Mouse (Mus musculus) T-helper 2 cell (primary cell): ENCODE measurements around the gene Clic6.

Experiments
- in situ Hi-C: fragments of 300-600 bp; cut with MboI, MseI; formaldehyde crosslinking; loops from one replicate; pipeline ENCODE4 v1.15.1; 2025; ENCODE audit warnings: high pct_unique_total_duplicates

The Clic6 gene

GRCm38 (mm10) chr16:92485436-92485835, at the start of gene Clic6:
Gene Clic6 (plus strand): TSS chr16:92485736.
- in situ Hi-C loops = no loop called here

GRCm38 (mm10) chr16:92439775-92440174, 45.8 kb upstream of the Clic6 start:
- in situ Hi-C loops = loop anchor here (5.0 kb wide), 1 partner anchor 42 kb away; no protein-coding TSS in a partner anchor

GRCm38 (mm10) chr16:92440229-92440628, 45.3 kb upstream of the Clic6 start:
- in situ Hi-C loops = loop anchor here (5.0 kb wide), 1 partner anchor 43 kb away; no protein-coding TSS in a partner anchor

GRCm38 (mm10) chr16:92441203-92441602, 44.3 kb upstream of the Clic6 start:
- in situ Hi-C loops = loop anchor here (5.0 kb wide), 1 partner anchor 44 kb away; no protein-coding TSS in a partner anchor

GRCm38 (mm10) chr16:92442150-92442549, 43.4 kb upstream of the Clic6 start:
- in situ Hi-C loops = loop anchor here (5.0 kb wide), 1 partner anchor 45 kb away; no protein-coding TSS in a partner anchor

- in situ Hi-C loops = loop anchor here (5.0 kb wide), 1 partner anchor 46 kb away; no protein-coding TSS in a partner anchor
These were observed 42.6 kb upstream of the Clic6 start for GRCm38 (mm10) chr16:92442946-92443345.

GRCm38 (mm10) chr16:92443644-92444113, 41.9 kb upstream of the Clic6 start:
- in situ Hi-C loops = loop anchor here (5.0 kb wide), 1 partner anchor 46 kb away; no protein-coding TSS in a partner anchor

- in situ Hi-C loops = no loop called here
These were observed 40.2 kb upstream of the Clic6 start for GRCm38 (mm10) chr16:92445377-92445776.

GRCm38 (mm10) chr16:92449080-92449479, 36.5 kb upstream of the Clic6 start:
- in situ Hi-C loops = no loop called here

- in situ Hi-C loops = no loop called here
These were observed 35.2 kb upstream of the Clic6 start for GRCm38 (mm10) chr16:92450331-92450730.

- in situ Hi-C loops = no loop called here
These were observed 33.9 kb upstream of the Clic6 start for GRCm38 (mm10) chr16:92451516-92452072.

GRCm38 (mm10) chr16:92452609-92453008, 32.9 kb upstream of the Clic6 start:
- in situ Hi-C loops = no loop called here

- in situ Hi-C loops = no loop called here
These were observed 31.5 kb upstream of the Clic6 start for GRCm38 (mm10) chr16:92454002-92454401.

GRCm38 (mm10) chr16:92454495-92454894, 31.0 kb upstream of the Clic6 start:
- in situ Hi-C loops = no loop called here

- in situ Hi-C loops = no loop called here
These were observed 30.0 kb upstream of the Clic6 start for GRCm38 (mm10) chr16:92455488-92455887.

GRCm38 (mm10) chr16:92455969-92456368, 29.6 kb upstream of the Clic6 start:
- in situ Hi-C loops = no loop called here

- in situ Hi-C loops = no loop called here
These were observed 27.9 kb upstream of the Clic6 start for GRCm38 (mm10) chr16:92457594-92457993.

GRCm38 (mm10) chr16:92461412-92461811, 24.1 kb upstream of the Clic6 start:
- in situ Hi-C loops = no loop called here

GRCm38 (mm10) chr16:92464390-92464972, 21.1 kb upstream of the Clic6 start:
- in situ Hi-C loops = no loop called here

GRCm38 (mm10) chr16:92465226-92465625, 20.3 kb upstream of the Clic6 start:
- in situ Hi-C loops = no loop called here

GRCm38 (mm10) chr16:92465642-92466526, 19.7 kb upstream of the Clic6 start:
- in situ Hi-C loops = no loop called here

GRCm38 (mm10) chr16:92467041-92467440, 18.5 kb upstream of the Clic6 start:
- in situ Hi-C loops = no loop called here
